In the genomic region with DNA sequence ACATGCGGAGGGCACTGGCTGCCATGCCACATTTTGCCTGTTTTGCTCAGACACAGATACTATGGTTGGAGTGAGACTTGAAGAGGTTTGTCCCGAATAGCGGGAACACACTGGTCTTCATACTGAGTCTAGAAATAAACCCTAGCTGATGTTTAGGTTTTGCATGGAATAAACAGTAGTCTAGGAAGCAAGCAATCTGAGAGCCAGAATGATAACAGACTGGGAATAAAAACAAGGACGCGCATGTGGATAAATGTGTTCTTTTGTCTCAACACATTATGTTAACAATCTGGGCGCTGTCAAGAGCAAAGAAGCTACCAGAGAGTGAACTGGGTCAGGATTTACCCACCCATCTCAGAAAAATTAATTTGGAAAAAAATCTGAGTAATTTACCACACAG, we compare ENCODE assay signal across 22 mouse cellular contexts. TPM values are rescaled to one million over a fixed set of nuclear protein-coding genes. Genes with fewer than 3 reads are reported as not detected.
DNase-seq lines count a peak whose midpoint lies in the region; ATAC-seq and TF ChIP-seq lines count a peak whose summit lies in the region.
"Had no signal": no experiment of that assay in that cellular context is flagged by ENCODE, and none has a peak within 500 bp of the region (broad histone marks: within the 10 kb centered on the region; RNA-seq: fewer than 3 reads in every experiment).

No protein-coding gene starts in this region.

- no peak overlapping the region for H3K4me2 ChIP-seq in heart, embryonic 11.5 days
- no peak overlapping the region for H3K4me2 ChIP-seq in intestine, embryonic 15.5 days (replicated peaks)
- H3K4me2 ChIP-seq in intestine, embryonic 16.5 days (ENCODE audit: low read depth, low read length) = no peak overlapping the region
- no peak overlapping the region for H3K4me2 ChIP-seq in lung, postnatal 0 days (replicated peaks; ENCODE audit: low read depth, low read length)
- no peak overlapping the region for H3K4me2 ChIP-seq in forebrain, embryonic 15.5 days (replicated peaks)
- H3K4me2 ChIP-seq: embryonic facial prominence, embryonic 13.5 days; forebrain, embryonic 12.5 days; hindbrain, embryonic 13.5 days had no signal

- H3K4me3 ChIP-seq in heart, adult 2 months = no peak overlapping the region
- no peak overlapping the region for H3K4me3 ChIP-seq in heart, embryonic 11.5 days (ENCODE audit: low read depth, low read length)
- no peak overlapping the region for H3K4me3 ChIP-seq in intestine, embryonic 15.5 days (replicated peaks)
- H3K4me3 ChIP-seq in intestine, embryonic 16.5 days (ENCODE audit: low read length) = no peak overlapping the region
- H3K4me3 ChIP-seq in lung, postnatal 0 days (ENCODE audit: low read depth, low read length) = no peak overlapping the region
- H3K4me3 ChIP-seq in forebrain, embryonic 15.5 days = no peak overlapping the region
- H3K4me3 ChIP-seq: embryonic facial prominence, embryonic 13.5 days; forebrain, embryonic 12.5 days; hindbrain, embryonic 13.5 days had no signal

- peaks cover 45% of the 10 kb centered on the region for H3K36me3 ChIP-seq in heart, adult 2 months (ENCODE audit: control insufficient read depth, insufficient read depth, low read length)
- H3K36me3 ChIP-seq in heart, embryonic 11.5 days (ENCODE audit: control insufficient read depth, insufficient read depth, low read length) = no peaks in the 10 kb centered on the region
- H3K36me3 ChIP-seq in intestine, embryonic 15.5 days = no peaks in the 10 kb centered on the region
- no peaks in the 10 kb centered on the region for H3K36me3 ChIP-seq in intestine, embryonic 16.5 days (ENCODE audit: control insufficient read depth, insufficient read depth, low read length)
- no peaks in the 10 kb centered on the region for H3K36me3 ChIP-seq in lung, postnatal 0 days (ENCODE audit: insufficient read depth, low read length)
- no peaks in the 10 kb centered on the region for H3K36me3 ChIP-seq in forebrain, embryonic 15.5 days
- H3K36me3 ChIP-seq: embryonic facial prominence, embryonic 13.5 days; forebrain, embryonic 12.5 days; hindbrain, embryonic 13.5 days had no signal

- ATAC-seq in heart, embryonic 11.5 days (replicated peaks; ENCODE audit: insufficient number of reproducible peaks, low FRiP score, low TSS enrichment) = no peak
- ATAC-seq in intestine, embryonic 15.5 days = no peak
- ATAC-seq in intestine, embryonic 16.5 days = no peak
- peak; percentile 27; the same call in 1 of the 2 replicates for ATAC-seq in lung, postnatal 0 days
- ATAC-seq in forebrain, embryonic 15.5 days (replicated peaks) = no peak
- ATAC-seq: activated CD4-positive, CD25-positive, alpha-beta regulatory T cell, adult 4 months; forebrain, postnatal 0 days; hindbrain, postnatal 0 days; Patski had no signal

- TF ChIP-seq POLR2A in heart, adult 2 months (IDR thresholded peaks at IDR 0.05; ENCODE audit: insufficient read depth, low read depth, low read length) = peak; percentile 32; the same call in 1 of the 2 replicates

- intact Hi-C loops in heart, adult 2 months (cut with DNase I) = no loop called here

- H3K9ac ChIP-seq in heart, adult 2 months (ENCODE audit: low read depth, low read length) = no peak overlapping the region
- no peak overlapping the region for H3K9ac ChIP-seq in heart, embryonic 11.5 days (ENCODE audit: low read depth, low read length)
- H3K9ac ChIP-seq in intestine, embryonic 15.5 days = no peak overlapping the region
- no peak overlapping the region for H3K9ac ChIP-seq in intestine, embryonic 16.5 days (ENCODE audit: low read depth, low read length)
- H3K9ac ChIP-seq in lung, postnatal 0 days (replicated peaks; ENCODE audit: low read depth) = no peak overlapping the region
- H3K9ac ChIP-seq in forebrain, embryonic 15.5 days (replicated peaks) = no peak overlapping the region
- H3K9ac ChIP-seq: embryonic facial prominence, embryonic 13.5 days; forebrain, embryonic 12.5 days; forebrain, postnatal 0 days; hindbrain, embryonic 13.5 days had no signal

- H3K27ac ChIP-seq in heart, adult 2 months = peak overlapping the region; percentile 58
- H3K27ac ChIP-seq in heart, embryonic 11.5 days (ENCODE audit: low read depth, low read length) = no peak overlapping the region
- 0 out of 2 replicates have a peak overlapping the region, but pooled peaks have one; percentile 22 for H3K27ac ChIP-seq in intestine, embryonic 15.5 days
- H3K27ac ChIP-seq in intestine, embryonic 16.5 days (ENCODE audit: low read length) = no peak overlapping the region
- H3K27ac ChIP-seq in lung, postnatal 0 days (ENCODE audit: low read length) = no peak overlapping the region
- no peak overlapping the region for H3K27ac ChIP-seq in forebrain, embryonic 15.5 days (replicated peaks)
- H3K27ac ChIP-seq: embryonic facial prominence, embryonic 13.5 days; forebrain, embryonic 12.5 days; hindbrain, embryonic 13.5 days; hindbrain, postnatal 0 days had no signal

- no peak for DNase-seq in heart, adult 2 months
- DNase-seq in lung, postnatal 0 days (ENCODE audit: low spot score) = peak; percentile 47
- no peak for DNase-seq in lung, postnatal 14 days
- peak; percentile 58 for DNase-seq in lung, postnatal 36 days
- DNase-seq: adrenal gland, postnatal 25 days; cerebellum, adult 18-20 months; cerebellum, adult 9-11 months; cerebellum, postnatal 36 days; forebrain, postnatal 0 days; gastrocnemius, postnatal 36 days; heart, adult 18-20 months had no signal

- H3K9me3 ChIP-seq in heart, embryonic 11.5 days (replicated peaks; ENCODE audit: control insufficient read depth, low read length) = no peaks in the 10 kb centered on the region
- no peaks in the 10 kb centered on the region for H3K9me3 ChIP-seq in intestine, embryonic 15.5 days
- no peaks in the 10 kb centered on the region for H3K9me3 ChIP-seq in intestine, embryonic 16.5 days (ENCODE audit: control insufficient read depth, low read length)
- H3K9me3 ChIP-seq in lung, postnatal 0 days (ENCODE audit: low read length) = no peaks in the 10 kb centered on the region
- H3K9me3 ChIP-seq in forebrain, embryonic 15.5 days = no peaks in the 10 kb centered on the region
- H3K9me3 ChIP-seq: embryonic facial prominence, embryonic 13.5 days; forebrain, embryonic 12.5 days; hindbrain, embryonic 13.5 days had no signal

- H3K27me3 ChIP-seq in heart, adult 2 months (ENCODE audit: control insufficient read depth, insufficient read depth, low read length) = no peaks in the 10 kb centered on the region
- no peaks in the 10 kb centered on the region for H3K27me3 ChIP-seq in heart, embryonic 11.5 days (ENCODE audit: control insufficient read depth, insufficient read depth, low read length)
- no peaks in the 10 kb centered on the region for H3K27me3 ChIP-seq in intestine, embryonic 15.5 days (replicated peaks)
- no peaks in the 10 kb centered on the region for H3K27me3 ChIP-seq in intestine, embryonic 16.5 days (replicated peaks; ENCODE audit: control insufficient read depth, insufficient read depth, low read length)
- H3K27me3 ChIP-seq in lung, postnatal 0 days (replicated peaks; ENCODE audit: insufficient read depth, low read length) = no peaks in the 10 kb centered on the region
- no peaks in the 10 kb centered on the region for H3K27me3 ChIP-seq in forebrain, embryonic 15.5 days
- H3K27me3 ChIP-seq: CH12.LX; embryonic facial prominence, embryonic 13.5 days; forebrain, embryonic 12.5 days; hindbrain, embryonic 13.5 days; Patski had no signal

- no peak for TF ChIP-seq CTCF in heart, adult 2 months (IDR thresholded peaks at IDR 0.05)
- no peak for TF ChIP-seq CTCF in lung, postnatal 0 days (IDR thresholded peaks at IDR 0.05)

- WGBS in heart, adult 2 months = 53% methylated on average over 6 of the region's 6 CpGs
- WGBS in heart, embryonic 11.5 days (ENCODE audit: insufficient replicate concordance) = 81% methylated on average over 6 of the region's 6 CpGs
- 60% methylated on average over 6 of the region's 6 CpGs for whole genome bisulfite sequencing in intestine, embryonic 15.5 days
- WGBS in intestine, embryonic 16.5 days = 73% methylated on average over 6 of the region's 6 CpGs
- WGBS in lung, postnatal 0 days = 54% methylated on average over 6 of the region's 6 CpGs
- 91% methylated on average over 6 of the region's 6 CpGs for WGBS in forebrain, embryonic 15.5 days

- no peaks in the 10 kb centered on the region; the same call in 1 of the 2 replicates for H3K79me2 ChIP-seq in heart, adult 2 months (replicated peaks; ENCODE audit: control insufficient read depth, insufficient read depth, low read length)

- H3K4me1 ChIP-seq in heart, adult 2 months (ENCODE audit: control insufficient read depth, insufficient read depth, low read length) = peaks cover 20% of the 10 kb centered on the region
- peaks cover 38% of the 10 kb centered on the region for H3K4me1 ChIP-seq in heart, embryonic 11.5 days (ENCODE audit: control insufficient read depth, insufficient read depth, low read length)
- H3K4me1 ChIP-seq in intestine, embryonic 15.5 days (replicated peaks) = peaks cover 8% of the 10 kb centered on the region; the same call in 1 of the 2 replicates
- H3K4me1 ChIP-seq in intestine, embryonic 16.5 days (ENCODE audit: control insufficient read depth, insufficient read depth, low read length) = peaks cover 6% of the 10 kb centered on the region
- H3K4me1 ChIP-seq in lung, postnatal 0 days (ENCODE audit: insufficient read depth, low read depth, low read length) = peaks cover 8% of the 10 kb centered on the region; the same call in 1 of the 2 replicates
- H3K4me1 ChIP-seq in forebrain, embryonic 15.5 days = no peaks in the 10 kb centered on the region
- H3K4me1 ChIP-seq: forebrain, embryonic 12.5 days; hindbrain, embryonic 13.5 days had no signal

- TF ChIP-seq EP300 in heart, adult 2 months (IDR thresholded peaks at IDR 0.05; ENCODE audit: insufficient read depth, low read depth, low read length) = no peak
- TF ChIP-seq EP300 in lung, postnatal 0 days (IDR thresholded peaks at IDR 0.05) = peak; percentile 64

RNA-seq across cellular contexts. Expression of a gene that starts 31.4 kb away (rescaled TPM):
- 100 to 1,000 TPM; 330 to 373 TPM for total RNA-seq in heart, adult 2 months (2021)
- 213 and 279 TPM in 2 replicates for polyA plus RNA-seq in heart, adult 2 months (2012; rRNA removed)
- 97.3 and 113 TPM in 2 replicates for polyA plus RNA-seq in heart, embryonic 11.5 days (2014; fragmentation: Nextera tagmentation; extraction: Ambion mirVana)
- 50.0 and 50.1 TPM in 2 replicates for polyA plus RNA-seq in intestine, embryonic 15.5 days (2015; fragmentation: Nextera tagmentation; extraction: Ambion mirVana)
- 46.0 and 51.7 TPM in 2 replicates for polyA plus RNA-seq in intestine, embryonic 16.5 days (2015; fragmentation: Nextera tagmentation; extraction: Ambion mirVana)
- 228 and 262 TPM in 2 replicates for polyA plus RNA-seq in lung, postnatal 0 days (2015; fragmentation: Nextera tagmentation; extraction: Ambion mirVana)
- polyA plus RNA-seq in forebrain, embryonic 15.5 days (2015; fragmentation: Nextera tagmentation; extraction: Ambion mirVana) = 9.7 and 11.7 TPM in 2 replicates

Comparison
In these comparisons a context has a peak if more than half of its experiments do, and no peak if none do; other contexts are left out.
1. DNase-seq: peak in lung, postnatal 0 days (single experiment) and lung, postnatal 36 days (single experiment); none in heart, adult 2 months (0 of 2) and lung, postnatal 14 days (single experiment).
2. H3K27ac ChIP-seq: peak in heart, adult 2 months (single experiment) and intestine, embryonic 15.5 days (single experiment); none in heart, embryonic 11.5 days (single experiment), intestine, embryonic 16.5 days (single experiment), lung, postnatal 0 days (single experiment) and forebrain, embryonic 15.5 days (single experiment).